Mouse (Mus musculus) gastrocnemius, postnatal 10 days (tissue): ENCODE results near the gene Ipo8. TPM values are rescaled to one million over a fixed set of nuclear protein-coding genes. Genes with fewer than 3 reads are reported as not detected.

ENCODE experiments used
- DNase-seq: peaks from one replicate; pipeline ENCODE4 v3.0.0; 2021; ENCODE audit warnings: mixed read lengths
- total RNA-seq, 2 experiments: library from RNA; stranded (reverse); gene quantifications; 2 replicates each; pipeline ENCODE4 v1.2.3; 2021

The Ipo8 gene
- total RNA-seq, 2 experiments from 2014 or later = 25.0 to 28.0 TPM

GRCm38 (mm10) chr6:148761475-148761874 is 69.8 kb downstream of the Ipo8 start:
- DNase-seq = no peak

- DNase-seq = no peak
Measured at GRCm38 (mm10) chr6:148756535-148756934, 74.7 kb downstream of the Ipo8 start.

DNA sequence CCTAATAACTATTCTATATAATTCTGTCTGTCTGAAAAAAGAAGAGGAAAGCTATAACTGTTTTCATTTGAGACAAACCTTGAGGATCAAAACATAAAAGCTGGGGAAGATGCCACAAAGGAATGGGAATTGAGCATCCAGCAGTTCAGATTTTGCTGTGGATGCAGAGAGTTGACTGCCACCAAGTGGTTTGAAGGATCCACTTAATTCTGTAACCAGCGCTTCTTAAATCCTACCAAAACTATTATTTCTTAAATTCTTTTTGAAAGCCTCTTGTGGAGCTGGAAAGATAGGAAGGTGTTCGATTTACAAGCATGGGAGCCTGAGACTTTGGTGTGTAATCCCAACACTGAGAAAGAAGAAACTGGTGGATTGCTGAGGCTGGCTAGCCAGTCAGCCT is 79.9 kb downstream of the Ipo8 start:
- no peak for DNase-seq

GRCm38 (mm10) chr6:148750183-148750582 is 81.1 kb downstream of the Ipo8 start:
- DNase-seq = no peak

DNA sequence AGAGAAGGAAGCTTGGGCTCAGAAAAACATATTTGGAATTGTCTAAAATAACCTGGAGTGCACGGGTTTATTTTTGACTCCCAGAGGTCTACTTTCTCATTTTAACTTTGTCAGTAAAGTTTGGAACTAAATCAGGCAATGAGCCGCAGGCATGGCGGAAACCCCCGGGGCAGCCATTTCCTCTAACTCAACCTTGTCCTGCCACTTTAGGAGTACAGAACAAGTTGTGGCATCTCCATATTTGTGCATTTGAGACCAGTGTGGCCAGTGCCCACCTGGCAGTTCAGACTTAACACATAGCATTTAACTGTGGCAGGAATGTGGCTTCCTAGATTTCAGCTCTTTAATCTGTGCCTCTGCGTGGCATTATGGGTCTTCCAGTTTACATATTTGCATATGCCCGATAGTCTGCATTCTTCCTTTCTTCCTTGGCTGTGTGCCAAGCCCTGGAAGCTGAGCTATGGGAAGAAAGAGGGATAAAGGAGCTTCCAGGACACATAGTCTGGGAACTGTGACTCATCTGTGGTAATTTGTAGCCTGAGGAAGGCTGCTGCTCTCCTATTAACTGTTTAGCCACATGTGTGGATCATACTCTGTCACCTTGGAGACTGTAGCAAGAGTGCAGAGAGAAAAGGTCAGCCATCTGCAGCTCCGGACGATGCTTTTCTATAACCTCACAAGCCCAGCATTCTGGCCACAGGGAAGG is 90.6 kb downstream of the Ipo8 start:
- no peak for DNase-seq

DNA sequence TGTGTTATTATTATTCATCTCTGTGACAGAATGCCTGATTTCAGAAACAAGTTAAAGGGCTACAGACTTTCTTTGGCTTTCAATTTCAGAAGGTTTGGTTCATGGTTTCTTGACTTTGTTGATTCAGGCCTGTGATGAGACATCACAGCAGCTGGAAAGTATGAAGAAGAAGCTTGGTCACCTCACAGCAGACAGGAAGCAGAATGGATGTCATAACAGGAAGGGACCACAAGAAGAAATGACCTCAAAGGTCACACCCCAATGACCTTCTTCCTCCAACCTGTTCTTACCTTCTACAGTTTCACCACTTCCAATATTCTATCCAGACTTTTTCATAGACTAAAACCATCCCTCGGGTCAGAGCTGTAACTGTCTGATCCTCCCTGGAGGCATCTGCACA is 94.9 kb downstream of the Ipo8 start:
- DNase-seq = no peak

DNA sequence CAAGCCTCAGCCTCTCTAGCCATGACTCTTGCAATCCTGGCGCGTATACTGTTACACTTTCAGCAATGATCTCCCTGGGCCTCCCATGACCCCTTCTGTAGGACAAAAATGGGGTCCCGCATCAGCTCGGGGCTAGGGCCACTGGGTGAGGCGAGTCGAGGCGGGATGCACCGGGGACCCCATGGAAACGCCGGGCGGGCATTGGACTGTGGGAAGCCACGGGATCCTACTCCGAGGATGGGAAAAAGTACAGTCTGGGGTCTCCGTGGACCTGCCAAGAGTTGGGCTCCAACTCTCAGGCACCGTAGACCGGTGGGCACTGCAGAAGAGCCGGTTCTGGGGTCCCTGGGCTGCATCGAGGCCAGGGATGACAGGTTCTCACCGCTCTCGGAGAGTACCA is 97.3 kb downstream of the Ipo8 start:
- no peak for DNase-seq

DNA sequence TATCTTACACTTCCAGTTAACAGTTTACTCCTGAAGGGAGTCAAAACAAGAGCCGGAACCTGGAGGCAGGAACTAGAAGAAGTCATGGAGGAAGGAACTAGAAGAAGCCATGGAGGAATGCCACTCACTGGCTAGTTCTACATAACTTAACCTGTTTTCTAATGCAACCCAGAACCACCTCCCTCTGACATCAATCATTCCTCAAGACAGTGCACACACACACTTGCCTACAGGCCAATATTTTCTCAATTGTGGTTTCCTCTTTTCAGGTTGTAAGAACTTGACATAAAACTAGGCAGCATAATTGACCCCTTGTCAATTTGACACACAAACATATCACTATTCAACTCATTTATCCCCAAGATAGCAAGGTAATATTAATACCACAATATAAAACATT is 98.3 kb downstream of the Ipo8 start:
- no peak for DNase-seq

- no peak for DNase-seq
Measured at GRCm38 (mm10) chr6:148728571-148728970, 102.7 kb downstream of the Ipo8 start.

DNA sequence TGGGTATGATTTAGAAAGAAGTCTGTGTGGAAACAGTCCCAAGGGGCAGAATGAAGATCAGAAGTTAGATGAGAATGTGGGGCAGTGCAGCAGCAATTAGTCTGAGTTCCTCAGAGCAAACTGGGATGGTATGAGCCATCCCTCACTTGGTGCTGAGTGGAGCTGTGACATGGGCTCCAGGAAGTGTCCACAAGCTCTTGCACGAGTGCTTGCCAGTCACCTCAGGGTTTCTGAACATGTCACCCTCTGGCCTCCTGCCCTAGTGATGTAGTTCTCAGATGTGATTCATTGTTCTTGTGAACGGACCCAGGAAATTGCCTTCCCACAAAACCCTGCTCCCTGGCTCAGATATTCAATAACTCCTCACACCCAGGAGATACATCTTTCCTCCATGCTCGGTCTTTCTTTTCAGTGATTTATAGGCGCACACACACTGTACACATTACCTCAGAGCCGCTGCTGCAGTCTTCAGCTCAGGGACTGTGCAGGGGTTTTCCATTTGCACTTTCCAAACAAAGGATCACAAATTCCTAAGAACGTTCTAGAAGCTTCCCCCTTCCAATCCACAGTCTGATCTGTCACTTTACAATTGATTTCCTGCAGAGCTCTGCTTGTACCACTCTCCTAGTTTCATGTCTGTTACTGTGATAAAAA is 103.3 kb downstream of the Ipo8 start:
- no peak for DNase-seq

- no peak for DNase-seq
Measured at GRCm38 (mm10) chr6:148724453-148724852, 106.8 kb downstream of the Ipo8 start.

Other genes with a start within 250 kb of the Ipo8 start
- gene Caprin2, start 64.8 kb upstream of the Ipo8 start, total RNA-seq = 10 to 100 TPM; 14.3 to 17.3 TPM
- gene Sinhcaf, start 115.0 kb upstream of the Ipo8 start, total RNA-seq = 1 to 10 TPM; 4.0 to 6.4 TPM